Mouse (Mus musculus): ENCODE measurements around the gene Slc25a25. TPM values are rescaled to one million over a fixed set of nuclear protein-coding genes. Genes with fewer than 3 reads are reported as not detected.
A peak's percentile ranks its signal among the peaks of the same experiment; 100 is the strongest.
"Not testable (repeated sequence)": the region's sequence is repeated elsewhere in the genome, so short reads cannot be mapped to it uniquely, and the experiment has no call there.

Slc25a25 gene
- 30.4 and 34.2 TPM in 2 replicates for polyA plus RNA-seq (2014; fragmentation: Nextera tagmentation; extraction: Ambion mirVana)

DNA sequence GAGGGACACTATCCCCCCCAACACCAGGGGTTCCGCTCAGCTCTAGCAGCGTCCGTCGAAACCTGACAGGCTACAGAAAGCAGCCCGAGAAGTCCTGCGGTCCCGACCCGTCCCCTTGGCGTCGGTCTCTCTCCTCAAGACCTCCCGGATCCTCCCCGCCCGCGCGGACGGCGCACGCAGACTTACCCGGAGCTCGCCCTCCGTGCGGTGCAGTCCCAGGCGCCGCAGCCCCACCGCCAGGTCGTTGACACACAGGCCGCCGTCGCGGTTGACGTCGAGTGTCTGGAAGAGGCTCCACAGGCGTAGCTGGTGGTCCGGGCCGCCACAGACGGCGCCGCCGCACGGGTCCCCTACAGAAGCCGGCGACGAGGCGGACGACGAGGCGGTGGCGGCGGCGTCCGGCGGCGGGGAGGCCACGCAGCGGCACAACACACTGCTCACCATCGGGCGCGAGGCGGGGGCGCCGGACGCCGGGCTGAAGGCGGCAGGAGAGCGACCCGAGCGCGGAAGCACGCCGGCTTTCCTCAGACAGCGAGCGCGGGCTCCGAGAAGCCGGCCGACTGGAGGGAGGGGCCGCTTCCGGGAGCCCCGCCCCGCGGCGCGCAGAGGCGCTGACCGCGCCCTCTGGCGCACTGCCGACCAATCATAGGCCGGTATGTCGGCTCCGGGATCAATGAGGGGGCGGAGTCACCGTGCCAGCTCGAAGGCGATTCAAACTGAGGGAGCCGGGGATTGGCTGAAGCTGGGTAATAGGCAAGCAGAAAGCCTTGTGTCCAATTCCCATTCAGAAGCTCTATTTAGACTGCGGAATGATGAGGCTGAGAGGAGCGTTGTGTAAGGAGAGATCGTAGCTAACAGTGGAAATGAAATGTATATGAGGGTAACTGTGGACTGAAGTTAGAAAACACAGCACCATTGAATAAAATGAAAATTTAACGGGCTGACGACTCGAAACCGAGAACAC is at the start of gene Slc25a25:
Gene Slc25a25 (minus strand): TSS at position 565 of the 964 bp plus-strand sequence.
- Histone ChIP-seq H3K9me3 (replicated peaks; ENCODE audit: control insufficient read depth, low read length) (no peaks in the 10 kb centered on the region), H3K9ac (ENCODE audit: low read length) (peak within 1 kb of the TSS; percentile 60)
- WGBS = under 1% methylated on average over 103 of the region's 103 CpGs

DNA sequence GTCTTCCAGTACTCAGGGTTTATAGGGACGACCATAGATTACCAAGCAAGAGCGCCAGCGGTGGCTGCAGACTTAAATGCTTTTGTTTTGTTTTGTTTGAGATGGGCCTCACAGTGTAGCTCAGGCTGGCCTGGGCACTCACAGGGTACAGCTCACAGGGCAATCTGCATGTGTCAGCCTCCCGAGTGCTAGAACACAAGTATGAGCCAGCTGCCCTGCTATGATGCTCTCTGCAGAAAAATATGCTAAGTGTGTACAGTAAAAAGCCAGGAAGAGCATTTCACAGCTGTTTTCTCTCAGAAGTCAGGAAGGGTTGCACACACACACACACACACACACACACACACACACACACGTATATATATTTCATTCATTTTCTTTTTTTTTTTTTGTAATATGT is 49.2 kb upstream of the Slc25a25 start:
- Histone ChIP-seq H3K27ac (ENCODE audit: low read depth, low read length) (no peak overlapping the region), H3K9me3 (replicated peaks; ENCODE audit: control insufficient read depth, low read length) (0 out of 2 replicates have a peak, but pooled peaks cover 6% of the 10 kb centered on the region), H3K4me2 (ENCODE audit: low read length) (no peak overlapping the region), H3K36me3 (ENCODE audit: control insufficient read depth, insufficient read depth, low read length) (no peaks in the 10 kb centered on the region), H3K9ac (ENCODE audit: low read length) (no peak overlapping the region), H3K4me1 (ENCODE audit: control insufficient read depth, insufficient read depth, low read length) (no peaks in the 10 kb centered on the region), H3K27me3 (replicated peaks; ENCODE audit: control insufficient read depth, insufficient read depth, low read length) (no peaks in the 10 kb centered on the region), H3K4me3 (ENCODE audit: low read depth, low read length) (no peak overlapping the region)
- WGBS = 78% methylated on average over 5 of the region's 5 CpGs
- ATAC-seq (no peak), DNase-seq (ENCODE audit: low spot score) (no peak)

More for the DNA sequence above, at the start of gene Slc25a25:
- ATAC-seq (peak; percentile 91), DNase-seq (ENCODE audit: low spot score) (peak; percentile 99)
- Histone ChIP-seq H3K4me3 (ENCODE audit: low read depth, low read length) (peak within 1 kb of the TSS; percentile 82), H3K36me3 (ENCODE audit: control insufficient read depth, insufficient read depth, low read length) (peaks cover 5% of the 10 kb centered on the region), H3K27ac (ENCODE audit: low read depth, low read length) (peak within 1 kb of the TSS; percentile 94), H3K27me3 (replicated peaks; ENCODE audit: control insufficient read depth, insufficient read depth, low read length) (no peaks in the 10 kb centered on the region), H3K4me2 (ENCODE audit: low read length) (peak within 1 kb of the TSS; percentile 50), H3K4me1 (ENCODE audit: control insufficient read depth, insufficient read depth, low read length) (peaks cover 22% of the 10 kb centered on the region; the same call in 1 of the 2 replicates)

DNA sequence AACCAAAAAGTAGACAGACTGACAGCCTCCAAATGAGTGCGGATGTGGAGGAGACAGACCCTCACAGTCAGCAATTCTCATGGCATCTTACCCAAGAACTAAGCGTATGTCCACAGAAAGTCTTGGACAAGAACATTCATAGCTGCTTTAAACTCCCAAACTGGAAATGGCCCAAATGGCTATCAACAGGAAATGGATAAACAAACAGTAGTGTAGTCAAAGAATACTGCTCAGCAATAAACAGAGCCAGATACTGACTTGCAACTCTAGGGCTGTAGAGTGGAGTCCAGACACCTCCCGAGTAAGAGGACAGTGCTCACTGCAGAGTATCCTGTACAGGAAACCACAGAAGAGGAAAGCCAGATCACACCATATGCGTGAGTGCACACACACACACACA is 48.1 kb upstream of the Slc25a25 start:
- ATAC-seq = no peak
- H3K27me3 ChIP-seq (replicated peaks; ENCODE audit: control insufficient read depth, insufficient read depth, low read length) = no peaks in the 10 kb centered on the region
- 0 out of 2 replicates have a peak, but pooled peaks cover 6% of the 10 kb centered on the region for H3K9me3 ChIP-seq (replicated peaks; ENCODE audit: control insufficient read depth, low read length)
- H3K36me3 ChIP-seq (ENCODE audit: control insufficient read depth, insufficient read depth, low read length) = no peaks in the 10 kb centered on the region
- no peak overlapping the region for H3K4me2 ChIP-seq (ENCODE audit: low read length)
- H3K4me3 ChIP-seq (ENCODE audit: low read depth, low read length) = no peak overlapping the region
- H3K27ac ChIP-seq (ENCODE audit: low read depth, low read length) = no peak overlapping the region
- DNase-seq (ENCODE audit: low spot score) = no peak
- H3K4me1 ChIP-seq (ENCODE audit: control insufficient read depth, insufficient read depth, low read length) = no peaks in the 10 kb centered on the region
- WGBS = 94% methylated on average over 4 of the region's 4 CpGs
- no peak overlapping the region for H3K9ac ChIP-seq (ENCODE audit: low read length)

DNA sequence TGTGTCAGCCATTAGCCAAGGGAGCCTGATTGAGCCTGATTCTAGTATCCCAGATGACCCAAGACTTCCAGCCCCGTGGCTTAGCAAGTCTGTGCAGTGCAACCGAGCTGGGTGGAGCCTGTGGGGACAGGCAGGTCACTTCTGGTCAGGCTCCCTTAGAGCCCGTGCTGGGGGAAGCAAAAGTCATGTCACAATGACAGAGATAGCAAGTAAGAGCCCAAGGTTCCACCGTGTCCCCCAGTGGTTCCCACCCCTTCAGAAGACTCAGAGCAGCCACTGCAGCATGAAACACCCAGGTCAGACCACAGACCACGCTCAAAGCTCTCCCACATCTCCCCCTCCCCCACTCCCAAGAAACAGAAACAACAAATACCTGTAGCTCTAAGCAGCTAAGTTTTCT is 44.9 kb upstream of the Slc25a25 start:
- no peak for DNase-seq (ENCODE audit: low spot score)
- Histone ChIP-seq H3K4me3 (ENCODE audit: low read depth, low read length) (no peak overlapping the region), H3K4me2 (ENCODE audit: low read length) (no peak overlapping the region), H3K36me3 (ENCODE audit: control insufficient read depth, insufficient read depth, low read length) (no peaks in the 10 kb centered on the region), H3K27me3 (replicated peaks; ENCODE audit: control insufficient read depth, insufficient read depth, low read length) (no peaks in the 10 kb centered on the region), H3K9me3 (replicated peaks; ENCODE audit: control insufficient read depth, low read length) (0 out of 2 replicates have a peak, but pooled peaks cover 6% of the 10 kb centered on the region), H3K9ac (ENCODE audit: low read length) (no peak overlapping the region), H3K27ac (ENCODE audit: low read depth, low read length) (no peak overlapping the region), H3K4me1 (ENCODE audit: control insufficient read depth, insufficient read depth, low read length) (no peaks in the 10 kb centered on the region)
- 74% methylated on average over 5 of the region's 5 CpGs for WGBS
- ATAC-seq = no peak

DNA sequence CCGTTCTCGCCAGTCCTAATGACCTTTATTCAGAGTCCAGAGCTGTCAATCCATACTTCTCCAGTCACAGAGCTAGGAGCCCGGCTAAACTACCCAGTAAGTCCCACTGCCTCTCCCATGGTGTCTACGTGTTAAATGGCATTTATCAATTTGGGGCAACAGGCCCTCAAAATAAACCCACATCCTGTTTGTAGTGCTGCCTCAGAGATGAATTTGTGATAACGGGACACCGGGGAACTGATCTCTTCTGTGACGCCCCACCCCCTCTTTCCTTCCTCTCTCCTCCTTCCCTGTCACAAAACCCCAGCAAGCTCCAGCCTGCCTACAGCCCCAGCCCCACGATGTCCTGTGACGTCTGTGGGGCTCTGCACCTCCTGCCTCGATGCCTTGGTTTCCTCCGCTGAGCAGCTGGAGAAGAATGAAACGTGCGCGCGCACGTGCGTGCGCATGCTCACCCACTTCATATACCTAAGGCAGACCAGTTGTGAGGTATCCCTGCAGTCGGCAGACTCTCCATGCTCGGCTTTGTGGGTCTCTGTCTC is 44.0 kb upstream of the Slc25a25 start:
- Histone ChIP-seq H3K36me3 (ENCODE audit: control insufficient read depth, insufficient read depth, low read length) (no peaks in the 10 kb centered on the region), H3K9me3 (replicated peaks; ENCODE audit: control insufficient read depth, low read length) (0 out of 2 replicates have a peak, but pooled peaks cover 6% of the 10 kb centered on the region), H3K27ac (ENCODE audit: low read depth, low read length) (no peak overlapping the region), H3K27me3 (replicated peaks; ENCODE audit: control insufficient read depth, insufficient read depth, low read length) (no peaks in the 10 kb centered on the region), H3K4me2 (ENCODE audit: low read length) (no peak overlapping the region), H3K9ac (ENCODE audit: low read length) (no peak overlapping the region), H3K4me1 (ENCODE audit: control insufficient read depth, insufficient read depth, low read length) (no peaks in the 10 kb centered on the region), H3K4me3 (ENCODE audit: low read depth, low read length) (no peak overlapping the region)
- 83% methylated on average over 20 of the region's 20 CpGs for WGBS
- ATAC-seq = no peak
- no peak for DNase-seq (ENCODE audit: low spot score)

DNA sequence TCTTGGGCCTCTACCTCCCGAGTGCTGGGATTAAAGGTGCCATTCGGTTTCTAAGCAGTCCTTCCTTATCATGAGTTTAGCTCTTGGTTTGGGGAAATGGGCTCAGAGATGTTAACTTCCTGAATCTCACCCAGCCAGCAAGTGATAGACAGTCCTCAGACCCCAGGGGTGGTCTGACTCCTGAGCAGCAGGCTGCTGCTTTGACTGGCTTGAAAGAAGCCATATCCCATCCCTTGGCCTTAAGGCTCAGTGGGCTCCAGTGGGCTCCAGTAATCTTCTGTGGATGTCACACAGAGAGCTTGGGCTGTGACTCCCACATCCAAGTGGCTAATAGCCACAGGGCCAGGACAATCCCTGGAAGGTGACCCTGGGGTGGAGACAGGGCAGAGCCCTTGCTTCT is 43.3 kb upstream of the Slc25a25 start:
- ATAC-seq (no peak), DNase-seq (ENCODE audit: low spot score) (no peak)
- WGBS = 72% methylated on average over 2 of the region's 2 CpGs
- Histone ChIP-seq H3K4me2 (ENCODE audit: low read length) (no peak overlapping the region), H3K4me3 (ENCODE audit: low read depth, low read length) (no peak overlapping the region), H3K36me3 (ENCODE audit: control insufficient read depth, insufficient read depth, low read length) (no peaks in the 10 kb centered on the region), H3K27me3 (replicated peaks; ENCODE audit: control insufficient read depth, insufficient read depth, low read length) (no peaks in the 10 kb centered on the region), H3K4me1 (ENCODE audit: control insufficient read depth, insufficient read depth, low read length) (no peaks in the 10 kb centered on the region), H3K27ac (ENCODE audit: low read depth, low read length) (no peak overlapping the region), H3K9me3 (replicated peaks; ENCODE audit: control insufficient read depth, low read length) (0 out of 2 replicates have a peak, but pooled peaks cover 6% of the 10 kb centered on the region), H3K9ac (ENCODE audit: low read length) (no peak overlapping the region)

DNA sequence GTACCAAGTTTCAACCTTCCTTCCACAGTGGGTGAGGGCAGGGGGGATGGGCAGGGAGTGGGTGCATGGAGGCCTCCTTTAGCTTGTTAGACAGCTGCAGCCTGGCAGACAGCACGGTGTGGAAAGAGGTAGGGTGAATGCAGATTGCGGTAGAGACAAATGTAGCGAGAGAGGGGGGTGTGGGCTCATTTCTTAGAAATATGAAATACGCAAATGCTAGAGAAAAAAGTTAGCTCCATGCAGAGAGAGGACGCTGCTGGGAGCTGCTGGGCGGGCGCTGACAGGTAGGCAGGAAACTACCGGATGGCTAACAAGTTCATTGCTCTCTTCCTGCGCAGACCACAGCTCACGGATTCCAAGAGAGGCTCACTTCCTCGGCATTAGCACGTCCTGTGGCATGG is 42.1 kb upstream of the Slc25a25 start:
- H3K9ac ChIP-seq (ENCODE audit: low read length) = no peak overlapping the region
- ATAC-seq (no peak), DNase-seq (ENCODE audit: low spot score) (no peak)
- H3K4me3 ChIP-seq (ENCODE audit: low read depth, low read length) = no peak overlapping the region
- H3K27ac ChIP-seq (ENCODE audit: low read depth, low read length) = no peak overlapping the region
- H3K27me3 ChIP-seq (replicated peaks; ENCODE audit: control insufficient read depth, insufficient read depth, low read length) = no peaks in the 10 kb centered on the region
- H3K4me2 ChIP-seq (ENCODE audit: low read length) = no peak overlapping the region
- H3K9me3 ChIP-seq (replicated peaks; ENCODE audit: control insufficient read depth, low read length) = 0 out of 2 replicates have a peak, but pooled peaks cover under 1% of the 10 kb centered on the region
- 79% methylated on average over 12 of the region's 12 CpGs for WGBS
- H3K4me1 ChIP-seq (ENCODE audit: control insufficient read depth, insufficient read depth, low read length) = no peaks in the 10 kb centered on the region
- no peaks in the 10 kb centered on the region for H3K36me3 ChIP-seq (ENCODE audit: control insufficient read depth, insufficient read depth, low read length)

DNA sequence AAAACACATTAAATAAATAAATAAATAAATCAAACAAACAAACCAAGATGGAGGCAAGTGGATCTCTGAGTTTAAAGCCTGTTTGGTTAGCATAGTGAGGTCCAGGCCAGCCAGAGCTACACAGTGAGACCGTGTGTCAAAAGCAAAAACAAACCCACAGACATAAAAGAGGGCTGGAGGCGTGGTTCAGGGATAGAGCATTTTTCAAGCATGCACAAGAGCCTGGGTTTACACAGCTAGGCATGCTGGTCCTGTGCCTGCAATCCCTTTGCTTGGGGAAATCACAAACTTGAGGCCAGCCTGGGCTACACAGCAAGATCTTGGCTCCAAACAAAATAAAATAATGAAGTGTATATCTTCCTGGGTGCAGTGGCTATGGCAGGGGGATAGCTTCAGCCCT is 41.4 kb upstream of the Slc25a25 start:
- ATAC-seq (no peak), DNase-seq (ENCODE audit: low spot score) (no peak)
- H3K27me3 ChIP-seq (replicated peaks; ENCODE audit: control insufficient read depth, insufficient read depth, low read length) = no peaks in the 10 kb centered on the region
- H3K4me2 ChIP-seq (ENCODE audit: low read length) = no peak overlapping the region
- no peaks in the 10 kb centered on the region for H3K36me3 ChIP-seq (ENCODE audit: control insufficient read depth, insufficient read depth, low read length)
- no peak overlapping the region for H3K27ac ChIP-seq (ENCODE audit: low read depth, low read length)
- H3K9ac ChIP-seq (ENCODE audit: low read length) = no peak overlapping the region
- H3K4me3 ChIP-seq (ENCODE audit: low read depth, low read length) = no peak overlapping the region
- H3K9me3 ChIP-seq (replicated peaks; ENCODE audit: control insufficient read depth, low read length) = no peaks in the 10 kb centered on the region
- no peaks in the 10 kb centered on the region for H3K4me1 ChIP-seq (ENCODE audit: control insufficient read depth, insufficient read depth, low read length)
- WGBS = 68% methylated on average over 2 of the region's 2 CpGs

DNA sequence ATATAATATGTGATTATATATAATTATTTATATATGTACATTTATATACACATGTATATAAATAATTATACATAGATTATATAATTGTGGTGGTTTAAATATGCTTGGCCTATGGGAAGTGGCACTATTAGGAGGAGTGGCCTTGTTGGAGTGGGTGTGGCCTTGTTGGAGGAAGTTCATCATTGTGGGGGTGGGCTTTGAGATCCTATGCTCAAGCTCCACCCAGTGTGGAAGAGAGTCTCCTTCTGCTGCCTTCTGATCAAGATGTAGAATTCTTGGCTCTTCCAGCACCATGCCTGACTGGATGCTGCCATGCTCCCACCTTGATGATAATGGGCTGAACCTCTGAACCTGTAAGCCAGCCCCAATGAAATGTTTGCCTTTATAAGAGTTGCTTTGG is 39.5 kb upstream of the Slc25a25 start:
- H3K4me1 ChIP-seq (ENCODE audit: control insufficient read depth, insufficient read depth, low read length); H3K27me3 ChIP-seq (replicated peaks; ENCODE audit: control insufficient read depth, insufficient read depth, low read length); H3K9ac ChIP-seq (ENCODE audit: low read length); H3K9me3 ChIP-seq (replicated peaks; ENCODE audit: control insufficient read depth, low read length); H3K27ac ChIP-seq (ENCODE audit: low read depth, low read length); H3K4me3 ChIP-seq (ENCODE audit: low read depth, low read length); ATAC-seq; H3K36me3 ChIP-seq (ENCODE audit: control insufficient read depth, insufficient read depth, low read length); DNase-seq (ENCODE audit: low spot score); H3K4me2 ChIP-seq (ENCODE audit: low read length): not testable (repeated sequence)

All from forebrain, embryonic 14.5 days (tissue).